Mouse (Mus musculus) small intestine, adult 2 months (tissue): ENCODE results near the gene Bdp1.

Experiments used
- CTCF ChIP-seq: fragments of 200-500 bp; IDR thresholded peaks from 2 replicates; pipeline ENCODE4 v1.5.1; 2012; ENCODE audit warnings: low read depth, mild to moderate bottlenecking, control low read depth, inconsistent platforms, low read length, moderate library complexity, mixed read lengths; ENCODE audit not compliant: insufficient replicate concordance, insufficient read length; ENCODE audit errors: extremely low read depth
- POLR2A ChIP-seq: fragments of 200-500 bp; IDR thresholded peaks from 2 replicates; pipeline ENCODE4 v1.6.1; 2012; ENCODE audit warnings: low read depth, mild to moderate bottlenecking, control low read depth, inconsistent platforms, low read length, moderate library complexity

DNA sequence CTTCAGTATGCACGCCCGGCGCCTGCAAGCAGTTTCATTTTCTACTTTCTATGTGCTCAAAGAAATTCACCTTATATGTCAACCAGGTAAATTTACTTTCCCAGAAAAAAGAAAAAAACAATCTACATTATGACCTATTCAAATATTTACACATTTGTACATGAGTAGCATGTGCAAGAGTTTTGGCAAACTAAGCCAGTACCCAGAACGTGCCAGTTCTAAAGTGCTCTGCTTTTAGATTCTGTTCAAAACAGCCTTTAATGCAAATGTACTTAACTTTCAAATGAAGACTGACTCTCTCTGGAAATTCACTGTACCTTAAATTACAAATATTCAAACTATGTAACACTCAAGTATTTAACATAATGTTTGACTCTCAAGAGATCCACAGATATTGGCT lies 114.3 kb downstream of the Bdp1 start:
- TF ChIP-seq POLR2A (no peak), CTCF (no peak)
